Mouse (Mus musculus) lung, postnatal 36 days (tissue): ENCODE measurements at regions not wholly inside any gene's neighbourhood (a gene's known extent, or its start where the extent isn't known, plus 50 kb on each side); places are given as distances from the start of the nearest gene placed in this dataset.
A peak's percentile ranks its signal among the peaks of the same experiment; 100 is the strongest.

ENCODE experiments used
- DNase-seq: peaks from one replicate; pipeline ENCODE4 v3.0.0; 2022; ENCODE audit warnings: mixed read lengths

DNA sequence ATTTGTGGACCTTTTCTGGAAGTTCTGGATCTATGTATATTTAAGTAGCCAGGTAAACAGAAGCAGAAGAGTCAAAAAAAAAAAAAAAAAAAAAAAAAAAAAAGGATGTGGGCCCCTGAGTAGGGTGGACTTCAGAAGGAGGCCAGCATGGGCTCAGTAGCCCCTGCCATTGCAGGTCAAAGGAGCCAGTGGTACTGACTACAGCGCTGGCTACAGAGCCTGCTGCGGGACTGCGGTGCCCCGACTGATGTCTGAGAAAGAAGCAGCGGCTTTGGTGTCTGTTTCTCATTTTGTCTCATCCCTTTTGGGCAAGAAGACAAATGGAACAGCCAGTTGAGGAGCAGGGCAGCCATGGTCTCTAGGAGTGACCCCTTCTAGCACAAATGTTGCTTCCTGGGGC, 134.9 kb downstream of the Gm4791 start:
- no peak for DNase-seq

DNA sequence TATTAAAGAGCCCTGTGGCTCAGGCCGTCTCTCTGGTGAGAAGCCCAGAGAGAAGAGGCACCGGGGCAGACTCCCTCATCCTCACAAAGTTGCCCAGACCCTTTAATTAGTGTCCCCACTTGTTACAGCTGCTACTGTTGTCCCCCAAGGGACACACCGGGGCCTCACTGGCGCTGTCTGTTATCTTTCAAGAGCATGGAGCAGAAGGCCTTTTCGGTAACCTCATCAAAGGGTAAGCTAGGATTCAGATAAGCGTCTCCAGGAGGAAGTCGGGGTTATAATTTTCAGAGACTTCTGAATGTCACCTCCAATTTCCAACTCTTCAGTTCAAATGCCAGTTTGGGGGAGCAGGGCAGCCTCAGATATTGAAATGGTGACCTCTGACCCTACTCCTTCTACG, 135.3 kb downstream of the Gm4791 start:
- no peak for DNase-seq

DNA sequence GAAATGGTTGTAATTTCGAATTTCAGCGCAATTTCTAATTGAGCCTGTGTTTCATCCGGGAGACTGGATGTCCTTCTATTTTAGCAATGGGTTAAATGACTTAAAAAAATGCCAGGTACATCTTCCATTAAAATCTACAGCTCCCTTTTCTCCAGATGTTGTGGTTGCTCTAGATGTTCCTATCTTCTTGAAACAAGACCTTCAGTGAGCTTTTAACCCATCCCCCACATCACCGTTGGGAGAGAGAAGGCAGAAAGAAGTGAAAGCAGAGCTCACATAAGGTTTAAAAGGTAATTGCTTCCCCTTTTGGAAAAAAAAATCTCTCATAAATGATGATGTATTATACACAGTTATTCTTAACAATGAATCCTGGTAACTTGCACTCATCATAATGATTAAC, 135.9 kb downstream of the Gm4791 start:
- no peak for DNase-seq

- no peak for DNase-seq
Observed at GRCm38 (mm10) chr9:47136641-47137040, 138.1 kb downstream of the Gm4791 start.

DNA sequence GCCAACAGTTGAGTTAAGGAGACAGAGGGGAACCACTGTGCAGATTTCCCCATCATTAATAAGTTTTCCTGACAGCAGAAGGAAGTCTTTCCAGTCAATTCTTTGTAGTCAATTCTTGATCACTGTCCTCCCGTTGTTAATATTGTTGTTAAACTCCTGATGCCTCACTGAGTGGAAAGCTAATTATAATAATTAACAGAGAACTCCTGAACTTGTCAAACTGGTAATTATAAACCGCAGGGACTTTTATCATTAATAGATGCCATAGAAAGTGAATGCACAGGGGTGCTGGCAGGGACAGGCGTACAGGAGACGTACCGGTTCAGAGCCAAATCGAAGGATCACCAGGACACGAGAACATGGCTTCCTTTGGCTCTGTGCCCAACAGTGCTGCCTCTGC, 154.9 kb downstream of the Gm4791 start:
- no peak for DNase-seq

DNA sequence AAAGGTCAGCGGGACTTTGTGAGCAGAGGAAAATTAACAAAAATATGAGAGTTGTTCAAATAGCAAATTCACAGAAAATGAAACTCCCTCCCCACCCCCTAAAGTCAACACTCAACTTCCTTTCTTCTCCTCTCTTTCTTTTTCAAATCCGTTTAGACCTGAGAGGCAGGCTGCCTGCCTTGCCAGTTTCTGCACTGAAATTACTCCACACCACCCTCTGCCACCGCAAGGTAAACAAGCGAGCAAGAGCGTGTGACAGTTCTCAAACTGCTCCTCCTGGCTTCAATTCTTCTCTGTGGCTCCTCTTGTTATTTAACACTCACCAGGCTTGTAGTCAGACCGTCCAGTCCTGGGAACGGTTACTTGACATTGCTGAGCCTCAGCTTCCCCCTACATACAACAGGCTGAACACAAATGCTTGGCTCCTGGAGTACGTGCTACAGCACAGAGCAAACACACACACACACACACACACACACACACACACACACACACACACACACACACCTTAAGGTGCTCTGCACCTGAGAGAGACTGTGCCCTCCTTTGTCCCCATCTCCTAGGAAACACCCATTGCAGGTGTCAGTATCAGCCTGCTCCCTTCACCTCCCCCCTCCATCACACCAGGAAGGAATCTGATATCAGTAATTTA, 167.1 kb downstream of the Gm4791 start:
- DNase-seq = peak; percentile 63

- DNase-seq = peak; percentile 12
Observed at GRCm38 (mm10) chr9:47167681-47168240, 169.2 kb downstream of the Gm4791 start.

DNA sequence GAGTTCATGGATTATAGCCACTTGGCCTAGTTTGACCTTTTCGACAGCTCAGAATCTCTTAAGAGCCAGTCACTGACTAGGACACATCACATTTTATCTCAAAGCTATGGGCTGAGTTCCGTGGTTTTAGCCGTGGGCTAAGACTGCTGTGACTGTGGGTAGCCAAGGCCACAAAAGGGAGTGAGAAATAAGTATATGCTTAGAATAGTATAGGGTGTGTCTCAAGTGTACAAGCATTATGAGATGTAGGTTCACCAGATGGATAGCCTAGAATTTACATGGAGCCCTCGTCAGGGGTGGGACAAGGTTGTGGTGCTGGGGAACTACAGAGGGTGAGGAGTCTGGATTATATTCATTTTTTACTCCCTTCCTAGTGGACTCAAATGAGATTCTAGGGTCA, 177.5 kb downstream of the Gm4791 start:
- DNase-seq = no peak

DNA sequence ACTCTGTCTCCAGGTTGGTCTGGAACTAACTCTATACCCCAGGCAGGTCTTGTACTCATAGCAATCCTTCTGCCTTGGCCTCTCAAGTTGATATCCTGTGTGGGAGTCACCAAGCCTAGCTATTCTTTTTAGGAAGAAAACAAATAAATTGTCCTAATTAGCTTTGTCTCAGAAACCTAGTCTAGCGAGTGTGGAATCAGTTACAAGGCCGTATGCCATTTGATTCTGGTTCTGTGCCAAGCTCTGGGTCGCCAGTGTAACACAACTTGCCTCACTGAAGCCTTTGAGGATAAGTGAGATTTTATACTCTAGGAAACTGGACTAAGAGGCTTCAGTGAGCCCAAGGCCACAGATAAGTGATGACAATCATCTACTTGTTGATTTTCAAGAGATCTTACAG, 219.6 kb downstream of the Gm4791 start:
- DNase-seq = no peak

DNA sequence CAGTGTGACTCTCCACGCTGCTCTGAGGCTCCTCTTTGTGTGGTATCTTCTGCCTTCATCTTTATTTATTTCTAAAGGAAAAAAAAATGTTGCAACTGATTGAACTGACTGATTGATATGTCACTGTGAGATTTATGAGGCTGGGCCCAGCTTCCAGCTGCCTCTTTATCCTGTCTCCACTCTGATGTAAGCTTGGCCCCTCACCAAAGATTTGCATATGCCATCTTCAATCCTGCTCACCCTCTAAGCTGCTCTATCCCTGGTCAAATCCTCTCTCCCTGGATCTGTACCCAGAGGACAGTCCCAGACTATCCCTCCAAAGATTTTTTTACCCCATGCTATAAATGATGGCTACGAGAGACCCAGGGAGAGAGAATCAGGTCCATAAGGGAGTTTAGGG, 225.0 kb downstream of the Gm4791 start:
- peak; percentile 21 for DNase-seq

DNA sequence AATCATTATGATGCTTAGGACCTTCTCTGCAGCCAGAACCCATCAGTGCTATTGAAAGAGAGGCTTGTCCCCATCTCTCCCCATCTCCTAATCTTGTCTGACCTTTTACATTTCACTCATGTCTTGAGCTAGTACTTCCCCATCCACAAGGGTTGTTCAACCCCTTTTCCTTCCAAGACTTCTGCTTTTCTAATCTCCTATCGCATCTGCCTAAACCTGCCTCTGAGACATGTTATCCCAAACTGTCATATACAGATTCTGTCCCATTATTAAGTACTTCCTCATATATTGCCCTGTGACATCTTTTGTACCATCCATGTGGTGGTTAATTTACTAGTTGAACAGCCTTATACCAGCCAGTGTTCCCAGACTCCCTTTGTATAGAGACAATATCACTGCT, 225.7 kb downstream of the Gm4791 start:
- DNase-seq = no peak

- DNase-seq = peak; percentile 66
Observed at GRCm38 (mm10) chr9:47226476-47227271, 228.1 kb downstream of the Gm4791 start.

- DNase-seq = no peak
Observed at GRCm38 (mm10) chr9:47227298-47227697, 228.8 kb downstream of the Gm4791 start.

DNA sequence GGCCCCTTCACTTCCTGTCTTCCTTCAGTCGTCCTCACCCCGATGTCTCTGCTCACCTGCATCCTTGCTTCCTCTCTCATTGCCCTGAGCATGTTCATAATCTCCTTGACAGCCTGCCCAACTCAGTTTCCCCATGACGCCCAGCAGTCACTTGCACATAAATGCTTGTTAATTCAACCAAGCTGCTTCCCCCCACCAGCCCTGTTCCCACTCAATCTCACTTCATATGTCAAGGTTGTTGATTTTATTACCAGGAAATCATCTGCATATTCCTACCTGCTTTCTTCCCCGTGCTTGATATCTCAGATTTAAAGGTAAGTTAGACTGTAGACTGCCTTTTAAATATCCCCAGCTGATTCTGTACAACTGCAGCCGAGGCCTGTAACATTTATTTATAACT, 230.2 kb downstream of the Gm4791 start:
- DNase-seq = no peak

GRCm38 (mm10) chr9:47229296-47229695, 230.8 kb downstream of the Gm4791 start:
- DNase-seq = no peak

GRCm38 (mm10) chr9:47240950-47241349, 242.4 kb downstream of the Gm4791 start:
- no peak for DNase-seq

DNA sequence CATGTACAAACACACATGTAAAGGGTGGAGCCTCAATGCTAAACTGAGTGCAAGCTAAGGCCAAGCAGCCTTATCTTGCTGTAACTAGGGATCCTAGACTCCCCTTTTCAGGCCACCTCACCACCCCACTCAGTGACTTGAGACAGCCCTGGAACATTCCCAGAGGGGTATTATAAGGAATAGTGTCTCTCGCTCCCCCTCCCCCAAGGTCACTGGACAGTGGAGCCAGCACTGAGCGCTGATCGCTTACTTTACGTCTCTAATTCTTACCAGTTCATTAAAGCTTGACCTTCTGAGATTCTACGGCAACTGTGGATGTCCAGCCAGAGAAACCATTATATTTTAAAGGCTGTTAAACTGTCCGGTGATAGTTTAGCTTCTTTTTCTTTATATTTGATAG, 243.5 kb downstream of the Gm4791 start:
- DNase-seq = no peak

- no peak for DNase-seq
Observed at GRCm38 (mm10) chr9:47242526-47242925, 244.0 kb downstream of the Gm4791 start.

GRCm38 (mm10) chr9:47249029-47249428, 250.5 kb downstream of the Gm4791 start:
- DNase-seq = no peak

GRCm38 (mm10) chr9:47251160-47251559, 252.6 kb downstream of the Gm4791 start:
- DNase-seq = no peak

DNA sequence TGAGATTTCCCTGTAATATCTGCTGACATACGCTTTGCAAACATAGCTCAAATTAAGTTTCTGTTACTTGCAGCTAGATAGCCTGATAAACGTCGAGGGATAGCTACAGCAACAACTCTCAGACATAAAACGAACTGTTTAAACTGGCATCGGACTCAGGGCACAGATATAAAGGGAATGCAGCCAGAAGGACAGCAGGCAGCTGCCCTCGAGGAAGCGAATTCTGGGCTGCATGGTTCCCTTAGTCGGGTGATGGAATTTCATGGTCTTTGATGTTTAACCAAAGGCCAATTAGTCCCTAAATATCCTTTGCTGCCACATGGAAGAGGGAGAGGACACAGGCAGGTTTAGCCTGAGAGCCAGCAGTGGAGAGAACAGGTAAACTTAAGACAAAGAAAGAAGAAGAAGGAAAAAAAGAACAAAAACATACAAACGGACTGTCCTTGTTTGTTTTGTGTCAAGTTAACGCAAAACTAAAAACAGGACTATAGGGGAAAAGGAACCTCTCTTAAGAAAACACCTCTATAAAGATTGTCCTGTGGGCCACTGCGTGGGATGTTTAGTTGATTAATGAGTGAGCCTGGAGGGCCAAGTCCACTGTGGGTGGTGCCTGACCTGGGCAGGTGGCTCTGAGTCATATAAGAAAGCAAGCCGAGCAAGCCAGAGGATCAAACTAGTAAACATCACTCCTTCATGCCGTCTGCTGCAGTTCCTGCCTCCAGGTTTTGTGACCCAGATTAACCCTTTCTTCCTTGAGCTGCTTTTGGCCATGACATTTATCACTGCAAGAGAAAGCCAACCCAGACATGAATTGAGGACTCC, 255.5 kb downstream of the Gm4791 start:
- no peak for DNase-seq

DNA sequence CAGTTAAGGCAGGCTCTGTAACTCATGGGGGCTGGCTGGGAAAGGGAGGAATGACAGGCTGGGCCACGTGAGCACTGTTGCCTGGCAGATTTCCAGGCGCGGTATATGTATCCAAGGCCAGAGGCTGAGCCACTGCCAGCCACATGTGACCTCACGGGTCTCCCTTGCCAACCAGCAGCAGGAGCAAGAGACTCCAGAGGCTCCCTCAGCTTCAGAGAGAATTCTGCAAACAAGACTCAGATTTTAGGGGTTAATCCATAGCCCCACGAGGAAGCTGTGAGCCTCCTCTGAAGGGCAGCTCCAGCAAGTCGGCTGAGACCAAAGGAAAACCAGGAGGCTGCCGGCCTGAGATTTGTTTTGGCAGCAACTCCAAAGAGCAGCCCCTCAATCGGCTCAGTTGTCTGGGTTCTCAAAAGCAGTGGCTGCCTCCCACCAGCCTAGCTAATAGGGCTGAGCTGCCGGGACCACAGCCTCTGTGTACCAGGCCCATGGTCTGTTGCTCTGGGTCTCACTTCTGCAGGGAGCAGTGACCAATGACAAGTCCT, 264.0 kb upstream of the Cadm1 start:
- peak; percentile 66 for DNase-seq
